Mouse (Mus musculus): ENCODE measurements around the gene Gm10643. TPM values are rescaled to one million over a fixed set of nuclear protein-coding genes. Genes with fewer than 3 reads are reported as not detected.

Gene Gm10643
- polyA plus RNA-seq, 1 experiment = 2.1 TPM

DNA sequence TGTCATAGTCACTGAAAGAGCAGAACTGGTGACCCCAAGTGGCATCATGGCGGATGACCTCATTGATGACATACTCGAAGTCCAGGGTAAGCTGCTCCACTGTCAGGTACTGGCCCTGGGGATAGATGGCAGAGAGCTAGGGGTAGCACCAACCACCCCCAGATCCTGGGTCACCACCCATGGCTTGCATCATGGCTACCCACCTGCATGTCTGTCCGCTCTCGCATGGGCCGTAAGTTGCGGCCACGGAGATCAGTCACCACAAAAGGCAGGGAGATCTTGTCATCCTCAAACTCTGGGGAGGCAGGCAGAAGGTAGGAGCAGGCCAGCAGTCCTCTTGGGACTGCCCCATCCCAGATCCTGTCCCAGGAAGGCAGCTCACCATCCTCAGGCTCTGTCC, 33.4 kb upstream of the Gm10643 start:
- Histone ChIP-seq H3K4me3 (replicated peaks; ENCODE audit: insufficient read depth, low read depth, low read length) (no peak overlapping the region), H3K4me1 (ENCODE audit: control insufficient read depth, insufficient read depth, low read length) (peaks cover 21% of the 10 kb centered on the region), H3K27me3 (ENCODE audit: control insufficient read depth, insufficient read depth, low read length) (no peaks in the 10 kb centered on the region), H3K27ac (ENCODE audit: insufficient read depth, low read length) (no peak overlapping the region)
- 95% methylated on average over 7 of the region's 7 CpGs for WGBS
- DNase-seq = no peak
- TF ChIP-seq CTCF (IDR thresholded peaks at IDR 0.05; ENCODE audit: borderline replicate concordance, insufficient read depth, low read depth, low read length) (no peak), POLR2A (IDR thresholded peaks at IDR 0.05; ENCODE audit: borderline replicate concordance, insufficient read depth, low read length) (no peak)

DNA sequence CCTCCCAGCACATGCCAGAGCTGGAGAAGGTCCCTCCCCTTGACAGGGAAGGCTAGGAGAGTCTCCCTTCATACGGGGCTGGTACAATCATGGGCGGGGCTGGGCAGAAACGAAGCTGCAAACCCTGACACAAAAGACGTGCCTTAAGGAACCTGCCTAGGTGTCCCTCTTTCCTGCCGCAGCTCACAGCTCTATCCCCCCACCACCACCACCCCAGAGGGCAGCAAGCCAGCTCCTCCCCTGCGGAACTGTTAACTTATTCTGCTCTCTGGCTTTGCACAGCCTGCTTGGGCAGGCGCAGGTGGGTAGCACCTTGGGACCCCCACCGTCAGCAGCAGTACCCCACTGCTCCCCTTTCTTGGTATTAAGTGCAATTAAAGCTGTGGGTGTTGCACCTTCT, 31.1 kb upstream of the Gm10643 start:
- Histone ChIP-seq H3K4me3 (replicated peaks; ENCODE audit: insufficient read depth, low read depth, low read length) (no peak overlapping the region), H3K27me3 (ENCODE audit: control insufficient read depth, insufficient read depth, low read length) (no peaks in the 10 kb centered on the region), H3K4me1 (ENCODE audit: control insufficient read depth, insufficient read depth, low read length) (peaks cover under 1% of the 10 kb centered on the region; the same call in 1 of the 2 replicates), H3K27ac (ENCODE audit: insufficient read depth, low read length) (no peak overlapping the region)
- TF ChIP-seq POLR2A (IDR thresholded peaks at IDR 0.05; ENCODE audit: borderline replicate concordance, insufficient read depth, low read length) (no peak), CTCF (IDR thresholded peaks at IDR 0.05; ENCODE audit: borderline replicate concordance, insufficient read depth, low read depth, low read length) (no peak)
- whole genome bisulfite sequencing = 66% methylated on average over 8 of the region's 8 CpGs
- no peak for DNase-seq

DNA sequence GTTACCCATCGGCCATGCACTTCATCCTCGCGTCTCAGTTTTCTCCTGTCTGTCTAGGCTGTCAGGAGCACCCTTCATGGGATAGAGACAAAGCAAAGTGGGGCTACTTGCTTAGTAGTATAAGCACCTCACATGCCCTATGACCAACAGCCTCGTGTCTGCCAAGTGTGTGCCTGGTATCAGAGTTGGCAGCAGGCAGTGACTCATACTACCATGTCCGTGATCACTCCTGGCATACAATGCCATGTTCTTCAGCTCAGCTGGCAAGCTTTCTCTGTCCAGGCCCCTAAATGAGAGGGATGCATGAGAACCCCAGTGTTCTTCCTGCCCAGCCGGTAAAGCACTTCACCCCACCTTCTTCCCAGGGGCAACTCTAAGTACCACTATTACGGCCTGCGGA, 25.6 kb upstream of the Gm10643 start:
- Histone ChIP-seq H3K27ac (ENCODE audit: insufficient read depth, low read length) (no peak overlapping the region), H3K4me3 (replicated peaks; ENCODE audit: insufficient read depth, low read depth, low read length) (no peak overlapping the region), H3K27me3 (ENCODE audit: control insufficient read depth, insufficient read depth, low read length) (no peaks in the 10 kb centered on the region), H3K4me1 (ENCODE audit: control insufficient read depth, insufficient read depth, low read length) (no peaks in the 10 kb centered on the region)
- WGBS = 66% methylated on average over 8 of the region's 8 CpGs
- DNase-seq = no peak
- TF ChIP-seq CTCF (IDR thresholded peaks at IDR 0.05; ENCODE audit: borderline replicate concordance, insufficient read depth, low read depth, low read length) = no peak
- TF ChIP-seq POLR2A (IDR thresholded peaks at IDR 0.05; ENCODE audit: borderline replicate concordance, insufficient read depth, low read length) = no peak

DNA sequence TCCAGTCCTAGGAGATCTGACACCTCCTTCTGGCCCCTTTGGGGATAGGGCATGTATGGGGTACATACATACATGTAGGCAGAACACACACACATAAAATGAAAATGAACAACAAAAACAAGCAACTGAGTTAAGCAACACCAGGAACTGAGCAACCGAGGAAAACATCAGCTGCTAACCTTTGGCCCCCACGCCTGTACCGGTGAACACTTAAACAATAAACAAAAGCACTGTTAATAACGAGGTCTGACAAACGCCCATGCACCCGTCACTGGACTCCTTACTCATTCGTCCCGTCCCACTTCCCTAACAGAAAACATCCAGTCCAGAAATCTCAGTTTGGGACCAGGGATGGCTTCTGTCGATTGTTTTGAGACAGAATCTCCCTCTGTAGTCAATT, 24.3 kb upstream of the Gm10643 start:
- Histone ChIP-seq H3K4me1 (ENCODE audit: control insufficient read depth, insufficient read depth, low read length) (no peaks in the 10 kb centered on the region), H3K27me3 (ENCODE audit: control insufficient read depth, insufficient read depth, low read length) (no peaks in the 10 kb centered on the region), H3K27ac (ENCODE audit: insufficient read depth, low read length) (no peak overlapping the region), H3K4me3 (replicated peaks; ENCODE audit: insufficient read depth, low read depth, low read length) (no peak overlapping the region)
- TF ChIP-seq CTCF (IDR thresholded peaks at IDR 0.05; ENCODE audit: borderline replicate concordance, insufficient read depth, low read depth, low read length) (no peak), POLR2A (IDR thresholded peaks at IDR 0.05; ENCODE audit: borderline replicate concordance, insufficient read depth, low read length) (no peak)
- 78% methylated on average over 9 of the region's 9 CpGs for WGBS
- no peak for DNase-seq

DNA sequence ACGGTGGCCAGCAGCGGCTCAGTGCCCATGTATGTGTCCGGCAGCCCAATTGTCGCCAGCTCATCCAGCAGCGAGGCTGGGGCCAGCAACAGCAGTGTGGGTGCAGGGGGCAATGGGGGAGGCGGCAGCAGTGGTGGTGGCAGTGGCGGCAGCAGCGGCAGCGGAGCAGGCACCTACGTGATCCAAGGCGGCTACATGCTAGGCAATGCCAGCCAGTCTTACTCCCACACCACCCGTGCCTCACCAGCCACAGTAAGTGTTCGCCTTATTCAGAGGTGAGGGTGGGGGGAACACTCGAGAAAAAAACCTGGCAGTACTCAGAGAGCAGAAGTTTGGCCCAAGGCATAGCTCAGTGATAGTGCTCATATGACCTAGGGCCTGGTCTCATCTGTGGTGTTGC, 22.9 kb upstream of the Gm10643 start:
- Histone ChIP-seq H3K27ac (ENCODE audit: insufficient read depth, low read length) (no peak overlapping the region), H3K27me3 (ENCODE audit: control insufficient read depth, insufficient read depth, low read length) (no peaks in the 10 kb centered on the region), H3K4me1 (ENCODE audit: control insufficient read depth, insufficient read depth, low read length) (no peaks in the 10 kb centered on the region), H3K4me3 (replicated peaks; ENCODE audit: insufficient read depth, low read depth, low read length) (no peak overlapping the region)
- 88% methylated on average over 14 of the region's 14 CpGs for WGBS
- no peak for DNase-seq
- TF ChIP-seq CTCF (IDR thresholded peaks at IDR 0.05; ENCODE audit: borderline replicate concordance, insufficient read depth, low read depth, low read length) = no peak
- no peak for TF ChIP-seq POLR2A (IDR thresholded peaks at IDR 0.05; ENCODE audit: borderline replicate concordance, insufficient read depth, low read length)

DNA sequence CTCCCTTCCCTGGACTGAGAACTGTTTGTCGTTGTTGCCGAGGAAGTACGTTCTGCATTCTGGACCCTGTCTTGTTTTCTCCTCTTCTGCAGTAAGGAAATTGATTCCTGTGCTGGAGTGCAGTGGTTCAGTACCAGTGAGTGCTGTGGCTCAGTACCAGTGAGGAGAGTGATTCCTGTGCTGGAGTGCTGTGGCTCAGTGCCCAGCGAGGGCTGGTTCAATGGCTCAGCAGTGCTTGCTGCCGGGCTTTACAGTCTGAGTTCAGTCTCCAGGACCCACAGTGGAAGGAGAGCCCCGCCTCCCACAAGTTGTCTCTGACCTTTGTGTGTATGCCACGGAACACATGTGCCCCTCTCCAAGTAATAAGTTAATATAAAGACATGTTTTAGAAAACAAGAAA, 22.2 kb upstream of the Gm10643 start:
- Histone ChIP-seq H3K4me1 (ENCODE audit: control insufficient read depth, insufficient read depth, low read length) (no peaks in the 10 kb centered on the region), H3K27me3 (ENCODE audit: control insufficient read depth, insufficient read depth, low read length) (no peaks in the 10 kb centered on the region), H3K27ac (ENCODE audit: insufficient read depth, low read length) (no peak overlapping the region), H3K4me3 (replicated peaks; ENCODE audit: insufficient read depth, low read depth, low read length) (no peak overlapping the region)
- TF ChIP-seq CTCF (IDR thresholded peaks at IDR 0.05; ENCODE audit: borderline replicate concordance, insufficient read depth, low read depth, low read length) = no peak
- no peak for TF ChIP-seq POLR2A (IDR thresholded peaks at IDR 0.05; ENCODE audit: borderline replicate concordance, insufficient read depth, low read length)
- no peak for DNase-seq
- WGBS = 78% methylated on average over 7 of the region's 7 CpGs

DNA sequence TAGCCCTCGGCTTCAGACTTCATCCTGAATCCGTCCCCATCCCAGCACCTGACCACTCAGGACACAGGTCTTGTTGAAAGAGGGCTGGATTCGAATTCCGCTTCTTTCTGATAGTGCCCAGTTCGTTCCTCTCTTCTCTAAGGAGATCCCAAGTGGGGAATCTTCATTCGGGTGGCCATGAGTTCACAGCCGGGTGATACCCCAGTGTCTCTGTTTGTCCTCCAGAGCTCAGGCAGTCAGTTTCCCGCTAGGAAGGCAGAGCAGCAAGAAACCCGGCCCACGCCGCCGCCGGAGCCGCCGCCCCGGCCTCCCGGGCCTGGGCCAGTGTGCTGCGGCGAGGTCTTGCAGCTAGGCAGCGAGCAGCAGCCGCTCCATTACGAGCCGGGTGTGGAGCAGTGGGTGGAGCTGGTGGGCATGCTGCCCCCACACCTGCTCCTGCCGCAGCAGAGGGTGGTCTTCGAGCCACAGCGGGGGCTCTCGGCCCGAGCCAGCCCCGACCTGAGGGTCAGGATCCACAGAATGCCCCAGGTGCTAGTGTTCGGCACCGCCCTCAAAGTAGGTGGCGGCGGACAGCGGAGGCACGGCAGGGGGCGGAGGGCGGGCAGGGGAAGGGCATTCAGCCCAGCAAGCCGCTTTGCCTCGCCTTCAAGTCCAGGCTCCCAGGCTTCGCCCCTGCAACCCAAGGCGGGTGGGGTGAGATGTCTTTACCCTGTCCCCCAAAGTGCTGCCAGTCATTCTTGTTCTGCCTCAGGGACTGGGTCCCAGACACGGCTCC, 19.6 kb upstream of the Gm10643 start:
- H3K27me3 ChIP-seq (ENCODE audit: control insufficient read depth, insufficient read depth, low read length) = no peaks in the 10 kb centered on the region
- WGBS = 49% methylated on average over 42 of the region's 42 CpGs
- no peak for TF ChIP-seq CTCF (IDR thresholded peaks at IDR 0.05; ENCODE audit: borderline replicate concordance, insufficient read depth, low read depth, low read length)
- TF ChIP-seq POLR2A (IDR thresholded peaks at IDR 0.05; ENCODE audit: borderline replicate concordance, insufficient read depth, low read length) = no peak
- no peak overlapping the region for H3K4me3 ChIP-seq (replicated peaks; ENCODE audit: insufficient read depth, low read depth, low read length)
- no peaks in the 10 kb centered on the region for H3K4me1 ChIP-seq (ENCODE audit: control insufficient read depth, insufficient read depth, low read length)
- H3K27ac ChIP-seq (ENCODE audit: insufficient read depth, low read length) = no peak overlapping the region
- no peak for DNase-seq

DNA sequence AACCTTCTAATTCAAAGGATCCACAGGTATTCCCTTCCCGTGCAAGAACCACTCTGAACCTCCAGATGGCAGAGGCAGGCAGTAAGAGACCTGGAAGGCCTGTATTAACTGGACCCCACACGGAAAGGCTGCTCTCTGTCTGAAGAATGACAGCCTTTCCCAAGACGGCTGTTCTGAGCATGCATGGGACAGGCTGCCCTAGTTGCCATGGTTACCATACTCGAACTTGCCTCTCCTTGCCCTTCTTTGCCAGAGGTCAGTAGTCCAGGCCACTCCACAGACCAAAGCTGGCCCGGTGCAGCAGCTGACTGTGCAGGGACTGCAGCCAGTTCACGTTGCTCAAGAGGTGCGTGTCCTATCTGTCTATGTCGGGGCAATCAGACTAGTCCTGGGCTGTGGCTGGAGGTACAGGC, 18.9 kb upstream of the Gm10643 start:
- Histone ChIP-seq H3K4me1 (ENCODE audit: control insufficient read depth, insufficient read depth, low read length) (no peaks in the 10 kb centered on the region), H3K27me3 (ENCODE audit: control insufficient read depth, insufficient read depth, low read length) (no peaks in the 10 kb centered on the region), H3K4me3 (replicated peaks; ENCODE audit: insufficient read depth, low read depth, low read length) (no peak overlapping the region), H3K27ac (ENCODE audit: insufficient read depth, low read length) (no peak overlapping the region)
- DNase-seq = no peak
- WGBS = 33% methylated on average over 8 of the region's 8 CpGs
- TF ChIP-seq CTCF (IDR thresholded peaks at IDR 0.05; ENCODE audit: borderline replicate concordance, insufficient read depth, low read depth, low read length) = 0 out of 2 replicates have a peak, but pooled peaks have one; percentile 26
- TF ChIP-seq POLR2A (IDR thresholded peaks at IDR 0.05; ENCODE audit: borderline replicate concordance, insufficient read depth, low read length) = no peak
